Mouse (Mus musculus): ENCODE measurements around the gene Nsun3. TPM values are rescaled to one million over a fixed set of nuclear protein-coding genes. Genes with fewer than 3 reads are reported as not detected.
"Not testable (repeated sequence)": the region's sequence is repeated elsewhere in the genome, so short reads cannot be mapped to it uniquely, and the experiment has no call there.

Nsun3 gene
- total and polyA plus RNA-seq, 2 experiments from 2014 or later, result 6.6 to 7.9 TPM

GRCm38 (mm10) chr16:62753079-62753478 lies 33.5 kb downstream of the Nsun3 start:
- no peaks in the 10 kb centered on the region for H3K4me1 ChIP-seq (ENCODE audit: control insufficient read depth, insufficient read depth)
- DNase-seq (ENCODE audit: low spot score) (no peak), ATAC-seq (ENCODE audit: insufficient read depth, low read depth) (no peak)
- no peak overlapping the region for H3K4me3 ChIP-seq (ENCODE audit: low read depth, low read length)
- TF ChIP-seq EP300 (IDR thresholded peaks at IDR 0.05; ENCODE audit: low read depth) (no peak), CTCF (IDR thresholded peaks at IDR 0.05; ENCODE audit: low read depth) (no peak)
- 90% methylated on average over 4 of the region's 4 CpGs for WGBS
- H3K9ac ChIP-seq (replicated peaks; ENCODE audit: low read depth, low read length), result no peak overlapping the region
- H3K36me3 ChIP-seq (replicated peaks; ENCODE audit: control insufficient read depth, insufficient read depth, low read length), result no peaks in the 10 kb centered on the region
- no peak overlapping the region for H3K27ac ChIP-seq (ENCODE audit: low read depth)
- no peaks in the 10 kb centered on the region for H3K9me3 ChIP-seq (replicated peaks; ENCODE audit: control insufficient read depth, low read length)
- H3K4me2 ChIP-seq (ENCODE audit: low read depth, low read length), result no peak overlapping the region
- no peaks in the 10 kb centered on the region for H3K27me3 ChIP-seq (ENCODE audit: control insufficient read depth, insufficient read depth, low read length)

GRCm38 (mm10) chr16:62745875-62746274 lies 40.7 kb downstream of the Nsun3 start:
- H3K4me2 ChIP-seq (ENCODE audit: low read depth, low read length), result no peak overlapping the region
- no peaks in the 10 kb centered on the region for H3K36me3 ChIP-seq (replicated peaks; ENCODE audit: control insufficient read depth, insufficient read depth, low read length)
- H3K9me3 ChIP-seq (replicated peaks; ENCODE audit: control insufficient read depth, low read length), result no peaks in the 10 kb centered on the region
- no peak overlapping the region for H3K27ac ChIP-seq (ENCODE audit: low read depth)
- no peaks in the 10 kb centered on the region for H3K27me3 ChIP-seq (ENCODE audit: control insufficient read depth, insufficient read depth, low read length)
- WGBS, result 70% methylated on average over 2 of the region's 2 CpGs
- no peaks in the 10 kb centered on the region for H3K4me1 ChIP-seq (ENCODE audit: control insufficient read depth, insufficient read depth)
- TF ChIP-seq CTCF (IDR thresholded peaks at IDR 0.05; ENCODE audit: low read depth) (no peak), EP300 (IDR thresholded peaks at IDR 0.05; ENCODE audit: low read depth) (no peak)
- no peak for DNase-seq (ENCODE audit: low spot score)
- no peak overlapping the region for H3K9ac ChIP-seq (replicated peaks; ENCODE audit: low read depth, low read length)
- H3K4me3 ChIP-seq (ENCODE audit: low read depth, low read length), result no peak overlapping the region
- no peak for ATAC-seq (ENCODE audit: insufficient read depth, low read depth)

- Histone ChIP-seq H3K9ac (replicated peaks; ENCODE audit: low read depth, low read length) (no peak overlapping the region), H3K27me3 (ENCODE audit: control insufficient read depth, insufficient read depth, low read length) (no peaks in the 10 kb centered on the region), H3K4me2 (ENCODE audit: low read depth, low read length) (no peak overlapping the region), H3K27ac (ENCODE audit: low read depth) (no peak overlapping the region), H3K36me3 (replicated peaks; ENCODE audit: control insufficient read depth, insufficient read depth, low read length) (peaks cover 6% of the 10 kb centered on the region; the same call in 1 of the 2 replicates), H3K4me3 (ENCODE audit: low read depth, low read length) (no peak overlapping the region), H3K9me3 (replicated peaks; ENCODE audit: control insufficient read depth, low read length) (no peaks in the 10 kb centered on the region), H3K4me1 (ENCODE audit: control insufficient read depth, insufficient read depth) (no peaks in the 10 kb centered on the region)
- DNase-seq (ENCODE audit: low spot score), result no peak
- ATAC-seq (ENCODE audit: insufficient read depth, low read depth), result no peak
- TF ChIP-seq CTCF (IDR thresholded peaks at IDR 0.05; ENCODE audit: low read depth), result no peak
- TF ChIP-seq EP300 (IDR thresholded peaks at IDR 0.05; ENCODE audit: low read depth), result no peak
- WGBS, result 82% methylated on average over 1 of the region's 1 CpGs
Observed at GRCm38 (mm10) chr16:62734359-62734758, 52.3 kb downstream of the Nsun3 start.

- no peak for DNase-seq (ENCODE audit: low spot score)
- no peak overlapping the region for H3K4me3 ChIP-seq (ENCODE audit: low read depth, low read length)
- H3K27ac ChIP-seq (ENCODE audit: low read depth), result no peak overlapping the region
- WGBS, result 82% methylated on average over 4 of the region's 4 CpGs
- H3K9ac ChIP-seq (replicated peaks; ENCODE audit: low read depth, low read length), result no peak overlapping the region
- H3K27me3 ChIP-seq (ENCODE audit: control insufficient read depth, insufficient read depth, low read length), result no peaks in the 10 kb centered on the region
- no peaks in the 10 kb centered on the region; the same call in 1 of the 2 replicates for H3K9me3 ChIP-seq (replicated peaks; ENCODE audit: control insufficient read depth, low read length)
- TF ChIP-seq EP300 (IDR thresholded peaks at IDR 0.05; ENCODE audit: low read depth), result no peak
- no peak for TF ChIP-seq CTCF (IDR thresholded peaks at IDR 0.05; ENCODE audit: low read depth)
- no peak overlapping the region for H3K4me2 ChIP-seq (ENCODE audit: low read depth, low read length)
- ATAC-seq (ENCODE audit: insufficient read depth, low read depth), result no peak
- H3K4me1 ChIP-seq (ENCODE audit: control insufficient read depth, insufficient read depth), result no peaks in the 10 kb centered on the region
- H3K36me3 ChIP-seq (replicated peaks; ENCODE audit: control insufficient read depth, insufficient read depth, low read length), result peaks cover 6% of the 10 kb centered on the region; the same call in 1 of the 2 replicates
Observed at GRCm38 (mm10) chr16:62730291-62730690, 56.3 kb downstream of the Nsun3 start.

GRCm38 (mm10) chr16:62729846-62730245 lies 56.8 kb downstream of the Nsun3 start:
- Histone ChIP-seq H3K4me2 (ENCODE audit: low read depth, low read length) (no peak overlapping the region), H3K9me3 (replicated peaks; ENCODE audit: control insufficient read depth, low read length) (no peaks in the 10 kb centered on the region; the same call in 1 of the 2 replicates), H3K4me3 (ENCODE audit: low read depth, low read length) (no peak overlapping the region), H3K4me1 (ENCODE audit: control insufficient read depth, insufficient read depth) (no peaks in the 10 kb centered on the region), H3K9ac (replicated peaks; ENCODE audit: low read depth, low read length) (no peak overlapping the region), H3K27ac (ENCODE audit: low read depth) (no peak overlapping the region), H3K27me3 (ENCODE audit: control insufficient read depth, insufficient read depth, low read length) (no peaks in the 10 kb centered on the region), H3K36me3 (replicated peaks; ENCODE audit: control insufficient read depth, insufficient read depth, low read length) (peaks cover 5% of the 10 kb centered on the region; the same call in 1 of the 2 replicates)
- no peak for TF ChIP-seq EP300 (IDR thresholded peaks at IDR 0.05; ENCODE audit: low read depth)
- no peak for TF ChIP-seq CTCF (IDR thresholded peaks at IDR 0.05; ENCODE audit: low read depth)
- WGBS, result 54% methylated on average over 3 of the region's 3 CpGs
- no peak for DNase-seq (ENCODE audit: low spot score)
- no peak for ATAC-seq (ENCODE audit: insufficient read depth, low read depth)

- H3K36me3 ChIP-seq (replicated peaks; ENCODE audit: control insufficient read depth, insufficient read depth, low read length); H3K9ac ChIP-seq (replicated peaks; ENCODE audit: low read depth, low read length); H3K9me3 ChIP-seq (replicated peaks; ENCODE audit: control insufficient read depth, low read length); H3K27me3 ChIP-seq (ENCODE audit: control insufficient read depth, insufficient read depth, low read length); DNase-seq (ENCODE audit: low spot score); H3K4me3 ChIP-seq (ENCODE audit: low read depth, low read length); ATAC-seq (ENCODE audit: insufficient read depth, low read depth); H3K4me2 ChIP-seq (ENCODE audit: low read depth, low read length); H3K27ac ChIP-seq (ENCODE audit: low read depth); H3K4me1 ChIP-seq (ENCODE audit: control insufficient read depth, insufficient read depth): not testable (repeated sequence)
- 78% methylated on average over 8 of the region's 11 CpGs for WGBS
Observed at GRCm38 (mm10) chr16:62718255-62718654, 68.4 kb downstream of the Nsun3 start.
